Mouse (Mus musculus) CH12.LX (cell line): ENCODE measurements around the gene Slc26a9. TPM values are rescaled to one million over a fixed set of nuclear protein-coding genes. Genes with fewer than 3 reads are reported as not detected.

Experiments used
- DNase-seq: peaks from one replicate; pipeline ENCODE4 v3.0.0-alpha.2; 2013; ENCODE audit errors: extremely low read depth
- H3K27ac ChIP-seq: 2 replicates; pipeline ENCODE4 v1.5.1; 2012; ENCODE audit warnings: low read depth, mild to moderate bottlenecking, control low read depth, moderate library complexity; ENCODE audit not compliant: insufficient read depth
- H3K27me3 ChIP-seq: replicated peaks from 2 replicates; pipeline ENCODE3; 2012; ENCODE audit warnings: inconsistent platforms
- H3K36me3 ChIP-seq, 2 experiments: replicated peaks in 1 of 2; 2 replicates each; pipeline versions ENCODE3 to v1.6.1; 2012; ENCODE audit warnings: inconsistent platforms in 1 of 2, low read length in 1 of 2, mild to moderate bottlenecking in 1 of 2, mixed read lengths in 1 of 2, moderate library complexity in 1 of 2; ENCODE audit not compliant: control insufficient read depth in 1 of 2, insufficient read depth in 1 of 2
- H3K4me1 ChIP-seq, 2 experiments: 2 replicates each; pipeline ENCODE4 v1.6.1; 2012; ENCODE audit warnings: inconsistent platforms in 1 of 2, moderate library complexity in 1 of 2; ENCODE audit not compliant: insufficient read depth in 2 of 2, control insufficient read depth in 1 of 2
- H3K4me2 ChIP-seq: 2 replicates; pipeline ENCODE4 v1.6.1; 2012; ENCODE audit warnings: low read depth, mild to moderate bottlenecking, control low read depth; ENCODE audit not compliant: poor library complexity, insufficient read depth, severe bottlenecking
- H3K4me3 ChIP-seq, 3 experiments: fragments of 150-350 bp in 1 of 3; sonication (generic) in 1 of 3; replicated peaks in 1 of 3; 2 replicates each; pipeline versions ENCODE3 to v1.5.1; 2011 to 2012; ENCODE audit warnings: low read depth in 2 of 3, low read length in 2 of 3, mild to moderate bottlenecking in 2 of 3, moderate library complexity in 2 of 3, control low read depth in 1 of 3, improper control_type of control experiment in 1 of 3, inconsistent platforms in 1 of 3, mixed read lengths in 1 of 3; ENCODE audit not compliant: poor library complexity in 1 of 3
- H3K79me2 ChIP-seq: replicated peaks from 2 replicates; pipeline ENCODE4 v1.6.1; 2012; ENCODE audit warnings: mild to moderate bottlenecking, moderate library complexity; ENCODE audit not compliant: control insufficient read depth, poor library complexity, insufficient read depth, severe bottlenecking; ENCODE audit errors: extremely low read depth
- H3K9ac ChIP-seq: 2 replicates; pipeline ENCODE4 v1.6.1; 2012; ENCODE audit warnings: low read depth, mild to moderate bottlenecking, control low read depth, moderate library complexity; ENCODE audit not compliant: insufficient read depth
- H3K9me3 ChIP-seq: replicated peaks from 2 replicates; pipeline ENCODE3; 2012; ENCODE audit warnings: low read length, inconsistent platforms, mixed read lengths
- BHLHE40 ChIP-seq: IDR thresholded peaks from 2 replicates; pipeline ENCODE4 v1.6.1; 2011; ENCODE audit warnings: mild to moderate bottlenecking, low read depth, low read length, improper control_type of control experiment
- CHD2 ChIP-seq: IDR thresholded peaks from 2 replicates; pipeline ENCODE4 v1.6.1; 2011; ENCODE audit warnings: low read length, improper control_type of control experiment
- CTCF ChIP-seq, 2 experiments: IDR thresholded peaks in 1 of 2; conservative IDR thresholded peaks in 1 of 2; 2 replicates each; pipeline ENCODE4 v1.5.1; 2011 to 2012; ENCODE audit warnings: low read depth in 2 of 2, low read length in 2 of 2, improper control_type of control experiment in 1 of 2, inconsistent platforms in 1 of 2, mild to moderate bottlenecking in 1 of 2, moderate library complexity in 1 of 2
- IRF4 ChIP-seq: IDR thresholded peaks from 2 replicates; pipeline ENCODE4 v1.6.1; 2014; ENCODE audit warnings: low read depth, mild to moderate bottlenecking, inconsistent platforms, low read length, improper control_type of control experiment
- JUN ChIP-seq: IDR thresholded peaks from 2 replicates; pipeline ENCODE4 v1.6.1; 2011; ENCODE audit warnings: low read depth, mild to moderate bottlenecking, low read length, improper control_type of control experiment, moderate library complexity; ENCODE audit not compliant: insufficient read depth
- KAT2A ChIP-seq: IDR thresholded peaks from 2 replicates; pipeline ENCODE4 v1.6.1; 2012; ENCODE audit warnings: low read length, improper control_type of control experiment, inconsistent platforms; ENCODE audit not compliant: insufficient replicate concordance
- MAZ ChIP-seq: IDR thresholded peaks from 2 replicates; pipeline ENCODE4 v1.6.1; 2012; ENCODE audit warnings: low read depth, mild to moderate bottlenecking, inconsistent platforms, low read length, improper control_type of control experiment, moderate library complexity
- MEF2A ChIP-seq: IDR thresholded peaks from 2 replicates; pipeline ENCODE4 v1.6.1; 2014; ENCODE audit warnings: low read depth, mild to moderate bottlenecking, inconsistent platforms, low read length, improper control_type of control experiment, borderline replicate concordance
- MYC ChIP-seq: IDR thresholded peaks from 2 replicates; pipeline ENCODE4 v1.6.1; 2011; ENCODE audit warnings: low read depth, mild to moderate bottlenecking, improper control_type of control experiment, low read length
- POLR2A ChIP-seq: IDR thresholded peaks from 2 replicates; pipeline ENCODE4 v1.6.1; 2011; ENCODE audit warnings: low read depth, mild to moderate bottlenecking, improper control_type of control experiment, low read length
- RAD21 ChIP-seq: IDR thresholded peaks from 2 replicates; pipeline ENCODE4 v1.6.1; 2011; ENCODE audit warnings: low read depth, mild to moderate bottlenecking, low read length, improper control_type of control experiment, moderate library complexity
- SMC3 ChIP-seq: IDR thresholded peaks from 2 replicates; pipeline ENCODE4 v1.6.1; 2011; ENCODE audit warnings: low read depth, low read length, improper control_type of control experiment
- TBP ChIP-seq: conservative IDR thresholded peaks from 2 replicates; pipeline ENCODE4 v1.6.1; 2011; ENCODE audit warnings: low read depth, low read length, improper control_type of control experiment
- USF1 ChIP-seq: IDR thresholded peaks from 2 replicates; pipeline ENCODE4 v1.6.1; 2014; ENCODE audit warnings: low read depth, mild to moderate bottlenecking, inconsistent platforms, low read length, improper control_type of control experiment
- USF2 ChIP-seq: conservative IDR thresholded peaks from 2 replicates; pipeline ENCODE4 v1.6.1; 2011; ENCODE audit warnings: low read depth, low read length, improper control_type of control experiment
- ZMIZ1 ChIP-seq: IDR thresholded peaks from 2 replicates; pipeline ENCODE4 v1.6.1; 2012; ENCODE audit warnings: low read depth, mild to moderate bottlenecking, inconsistent platforms, low read length, improper control_type of control experiment
- ZNF384 ChIP-seq: IDR thresholded peaks from 2 replicates; pipeline ENCODE4 v1.6.1; 2012; ENCODE audit warnings: low read depth, low read length, improper control_type of control experiment, inconsistent platforms
- dilution Hi-C: fragments of 300-500 bp; cut with MboI; formaldehyde crosslinking; loops from 2 replicates; pipeline ENCODE4 v1.14.3; 2020; ENCODE audit warnings: low sequenced_read_pairs; ENCODE audit not compliant: extremely low pct_unique_long_range_greater_than_20kb, extremely low pct_ligation_motif_present
- in situ Hi-C: fragments of 300-500 bp; cut with MboI; formaldehyde crosslinking; loops from 3 replicates; pipeline ENCODE4 v1.14.3; 2019; ENCODE audit warnings: low sequenced_read_pairs, low pct_ligation_motif_present, low pct_unique_long_range_greater_than_20kb, mixed read lengths
- polyA plus RNA-seq: library from polyadenylated mRNA; unstranded; fragments of >175 nt; gene quantifications from 2 replicates; pipeline ENCODE4 v1.2.1, GENCODE M21; 2012; ENCODE audit warnings: low read depth; ENCODE audit not compliant: insufficient read length
- total RNA-seq, 2 experiments: library from RNA; depleted of rRNA; stranded (reverse); fragments of 300-350 nt in 1 of 2; fragments of >200 nt in 1 of 2; gene quantifications; 2 replicates each; pipeline ENCODE4 v1.2.3; 2012 to 2014

Gene Slc26a9
- total and polyA plus RNA-seq, 3 experiments, result 0.31 TPM; not detected in 2

GRCm38 (mm10) chr1:131723549-131723948 is 20.3 kb upstream of the Slc26a9 start:
- peaks cover 0 to 14% of the 10 kb centered on the region in 2 experiments; a peak in 2 of 4 replicates for H3K4me1 ChIP-seq
- no peak overlapping the region for H3K27ac ChIP-seq
- DNase-seq, result no peak
- no peaks in the 10 kb centered on the region for H3K79me2 ChIP-seq
- H3K36me3 ChIP-seq, result no peaks in the 10 kb centered on the region
- H3K4me3 ChIP-seq, result no peak overlapping the region
- H3K9me3 ChIP-seq, result no peaks in the 10 kb centered on the region
- H3K27me3 ChIP-seq, result peaks cover 3% of the 10 kb centered on the region
- dilution Hi-C loops, result no loop called here
- TF ChIP-seq JUN (no peak), MEF2A (no peak)
- H3K4me2 ChIP-seq, result no peak overlapping the region
- H3K9ac ChIP-seq, result no peak overlapping the region
- in situ Hi-C loops, result loop anchor here (25.0 kb wide), 1 partner anchor 114 kb away; the partner anchor contains the start of gene Slc41a1

GRCm38 (mm10) chr1:131726586-131726985 is 17.2 kb upstream of the Slc26a9 start:
- Histone ChIP-seq H3K79me2 (no peaks in the 10 kb centered on the region), H3K9me3 (no peaks in the 10 kb centered on the region), H3K27me3 (peaks cover 3% of the 10 kb centered on the region), H3K4me1 (peaks cover 0 to 18% of the 10 kb centered on the region in 2 experiments; a peak in 2 of 4 replicates), H3K4me3 (no peak overlapping the region), H3K4me2 (no peak overlapping the region), H3K27ac (no peak overlapping the region), H3K9ac (no peak overlapping the region), H3K36me3 (no peaks in the 10 kb centered on the region)
- DNase-seq, result no peak
- dilution Hi-C loops (no loop called here), in situ Hi-C loops (no loop called here)
- TF ChIP-seq BHLHE40, result no peak
- no peak for TF ChIP-seq JUN
- no peak for TF ChIP-seq TBP
- TF ChIP-seq RAD21, result no peak
- no peak for TF ChIP-seq ZNF384
- TF ChIP-seq IRF4, result no peak
- no peak for TF ChIP-seq CHD2
- no peak for TF ChIP-seq POLR2A
- no peak for TF ChIP-seq ZMIZ1
- TF ChIP-seq MEF2A, result no peak
- TF ChIP-seq CTCF (conservative IDR thresholded peaks at IDR 0.05 in 1 of 2, IDR thresholded peaks at IDR 0.05 in 1 of 2; ENCODE audit: low read depth in 2 of 2, low read length in 2 of 2), result no peak
- no peak for TF ChIP-seq MAZ
- TF ChIP-seq USF2, result no peak
- TF ChIP-seq USF1, result no peak
- TF ChIP-seq KAT2A, result no peak
- TF ChIP-seq MYC, result no peak
- no peak for TF ChIP-seq SMC3
